Mouse (Mus musculus): ENCODE measurements at regions not wholly inside any gene's neighbourhood (a gene's known extent, or its start where the extent isn't known, plus 50 kb on each side); places are given as distances from the start of the nearest gene placed in this dataset.

- no peak for DNase-seq (ENCODE audit: low spot score)
Observed at GRCm38 (mm10) chr4:53915326-53915725, 89.5 kb downstream of the Tmem38b start.

GRCm38 (mm10) chr4:53919188-53919587 is 93.3 kb downstream of the Tmem38b start:
- peak; percentile 76 for DNase-seq (ENCODE audit: low spot score)

- no peak for DNase-seq (ENCODE audit: low spot score)
Observed at GRCm38 (mm10) chr4:53920587-53920986, 94.7 kb downstream of the Tmem38b start.

- no peak for DNase-seq (ENCODE audit: low spot score)
Observed at GRCm38 (mm10) chr4:53931068-53931467, 105.2 kb downstream of the Tmem38b start.

- DNase-seq (ENCODE audit: low spot score) = peak; percentile 65
Observed at GRCm38 (mm10) chr4:53931499-53931898, 105.7 kb downstream of the Tmem38b start.

- DNase-seq (ENCODE audit: low spot score) = no peak
Observed at GRCm38 (mm10) chr4:53935306-53935705, 109.5 kb downstream of the Tmem38b start.

GRCm38 (mm10) chr4:53948736-53949135 is 122.9 kb downstream of the Tmem38b start:
- no peak for DNase-seq (ENCODE audit: low spot score)

- no peak for DNase-seq (ENCODE audit: low spot score)
Observed at GRCm38 (mm10) chr4:53949164-53949563, 123.3 kb downstream of the Tmem38b start.

GRCm38 (mm10) chr4:53950496-53950895 is 124.7 kb downstream of the Tmem38b start:
- DNase-seq (ENCODE audit: low spot score) = no peak

GRCm38 (mm10) chr4:53951003-53951733 is 125.3 kb downstream of the Tmem38b start:
- no peak for DNase-seq (ENCODE audit: low spot score)

GRCm38 (mm10) chr4:53951734-53952109 is 125.9 kb downstream of the Tmem38b start:
- DNase-seq (ENCODE audit: low spot score) = no peak

GRCm38 (mm10) chr4:53952288-53952687 is 126.4 kb downstream of the Tmem38b start:
- DNase-seq (ENCODE audit: low spot score) = no peak

- DNase-seq (ENCODE audit: low spot score) = no peak
Observed at GRCm38 (mm10) chr4:53962458-53962857, 136.6 kb downstream of the Tmem38b start.

GRCm38 (mm10) chr4:53970461-53970860 is 144.6 kb downstream of the Tmem38b start:
- no peak for DNase-seq (ENCODE audit: low spot score)

- DNase-seq (ENCODE audit: low spot score) = no peak
Observed at GRCm38 (mm10) chr4:53970960-53971359, 145.1 kb downstream of the Tmem38b start.

GRCm38 (mm10) chr4:53976036-53976638 is 150.3 kb downstream of the Tmem38b start:
- DNase-seq (ENCODE audit: low spot score) = no peak

- DNase-seq (ENCODE audit: low spot score) = no peak
Observed at GRCm38 (mm10) chr4:53986519-53987301, 160.9 kb downstream of the Tmem38b start.

GRCm38 (mm10) chr4:53987536-53987935 is 161.7 kb downstream of the Tmem38b start:
- DNase-seq (ENCODE audit: low spot score) = no peak

GRCm38 (mm10) chr4:54021069-54021829 is 195.4 kb downstream of the Tmem38b start:
- DNase-seq (ENCODE audit: low spot score) = no peak

GRCm38 (mm10) chr4:54021861-54022385 is 196.1 kb downstream of the Tmem38b start:
- DNase-seq (ENCODE audit: low spot score) = no peak

- no peak for DNase-seq (ENCODE audit: low spot score)
Observed at GRCm38 (mm10) chr4:54026919-54027318, 201.1 kb downstream of the Tmem38b start.

Data from testis, postnatal 10 days (tissue).